Mouse (Mus musculus) intestine, embryonic 14.5 days (tissue): ENCODE results near the gene Fzd2. TPM values are rescaled to one million over a fixed set of nuclear protein-coding genes. Genes with fewer than 3 reads are reported as not detected.

Experiments
- ATAC-seq: fragments of 200-750 bp; cut with Nextera tagmentation; replicated peaks from 2 replicates; pipeline ENCODE4 v1.8.0; 2017; ENCODE audit warnings: low read depth, moderate number of reproducible peaks, moderate TSS enrichment, moderate library complexity; ENCODE audit not compliant: low FRiP score, low TSS enrichment
- DNase-seq: peaks from one replicate; pipeline ENCODE4 v3.0.0-alpha.2; 2018; ENCODE audit warnings: low spot score
- H3K27ac ChIP-seq: fragments of 300-500 bp; sonication (generic); 2 replicates; pipeline ENCODE4 v1.5.1; 2014; ENCODE audit warnings: low read depth, mild to moderate bottlenecking, control low read depth
- H3K27me3 ChIP-seq: fragments of 300-500 bp; sonication (generic); replicated peaks from 2 replicates; pipeline ENCODE4 v1.6.1; 2014; ENCODE audit warnings: low read length, control low read depth; ENCODE audit not compliant: control insufficient read depth, insufficient read depth
- H3K36me3 ChIP-seq: fragments of 300-500 bp; sonication (generic); 2 replicates; pipeline ENCODE4 v1.6.1; 2014; ENCODE audit warnings: low read length, control low read depth; ENCODE audit not compliant: control insufficient read depth, insufficient read depth
- H3K4me1 ChIP-seq: fragments of 300-500 bp; sonication (generic); replicated peaks from 2 replicates; pipeline ENCODE4 v1.6.1; 2014; ENCODE audit warnings: low read length, control low read depth, mixed read lengths; ENCODE audit not compliant: control insufficient read depth, insufficient read depth
- H3K4me2 ChIP-seq: fragments of 300-500 bp; sonication (generic); 2 replicates; pipeline ENCODE4 v1.6.1; 2014; ENCODE audit warnings: low read length
- H3K4me3 ChIP-seq: fragments of 300-500 bp; sonication (generic); 2 replicates; pipeline ENCODE4 v1.5.1; 2014; ENCODE audit warnings: low read depth, low read length, control low read depth, mixed read lengths
- H3K9ac ChIP-seq: fragments of 300-500 bp; sonication (generic); 2 replicates; pipeline ENCODE4 v1.6.1; 2014; ENCODE audit warnings: mild to moderate bottlenecking, low read length
- H3K9me3 ChIP-seq: fragments of 300-500 bp; sonication (generic); 2 replicates; pipeline ENCODE4 v1.6.1; 2016; ENCODE audit warnings: low read length, control low read depth; ENCODE audit not compliant: control insufficient read depth
- WGBS: fragments of 180-500 bp; shearing (Covaris S2); extraction: QIAGEN DNeasy Blood & Tissue Kit; methylation state at CpG from one replicate; pipeline ENCODE4 v1.1.7; 2014; 5-methylcytosine and 5-hydroxymethylcytosine counted together
- polyA plus RNA-seq: library from polyadenylated mRNA; unstranded; fragments of >200 nt; fragmentation: Nextera tagmentation; extraction: Ambion mirVana; gene quantifications from 2 replicates; pipeline ENCODE4 v1.2.1, GENCODE M21; 2014

Gene Fzd2
- polyA plus RNA-seq, 1 experiment from 2014 or later, result 20.4 TPM

DNA sequence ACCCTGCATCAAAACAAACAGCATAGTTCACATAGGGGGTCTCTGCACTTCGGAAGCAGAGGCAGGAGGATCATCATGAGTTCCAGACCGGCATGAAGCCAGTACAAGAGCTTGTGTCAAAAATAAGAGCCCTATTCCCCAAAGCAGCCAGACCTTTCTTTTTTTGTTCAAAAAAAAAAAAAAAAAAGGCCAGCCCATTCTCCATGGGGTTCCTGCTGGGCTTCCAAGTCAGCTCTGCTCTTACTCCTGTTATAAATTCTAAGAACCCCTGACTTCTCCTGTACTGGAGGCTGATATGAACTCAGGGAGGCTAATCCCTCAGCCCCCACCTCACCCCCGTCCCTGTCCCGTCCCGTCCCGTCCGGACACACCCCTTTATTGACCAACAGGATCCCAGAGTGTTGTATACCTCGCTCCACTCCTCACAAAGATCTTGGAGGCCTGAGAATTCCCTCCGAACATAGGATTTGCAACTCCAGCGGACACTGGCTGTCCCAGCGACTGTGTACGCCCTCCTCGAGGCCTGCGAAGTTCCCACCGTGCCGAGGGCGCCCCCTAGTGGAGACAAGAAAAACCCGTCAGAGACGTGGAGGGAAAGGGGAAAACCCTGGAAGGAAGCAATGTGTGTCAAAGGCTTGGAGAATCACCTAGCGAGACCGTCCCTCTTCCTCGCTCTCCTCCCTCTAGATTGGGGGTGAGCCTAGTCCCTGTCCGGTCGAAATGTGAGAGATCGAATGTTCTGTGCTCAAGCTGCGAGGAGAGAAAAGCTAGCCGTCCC lies 25.7 kb upstream of the Fzd2 start:
- ATAC-seq, result peak; percentile 51
- Histone ChIP-seq H3K36me3 (no peaks in the 10 kb centered on the region), H3K4me1 (peaks cover 30% of the 10 kb centered on the region), H3K4me2 (peak overlapping the region; percentile 57), H3K9ac (peak overlapping the region; percentile 71), H3K27ac (peak overlapping the region; percentile 97), H3K9me3 (no peaks in the 10 kb centered on the region), H3K27me3 (no peaks in the 10 kb centered on the region), H3K4me3 (peak overlapping the region; percentile 39)
- peak; percentile 96 for DNase-seq
- WGBS, result 8% methylated on average over 27 of the region's 27 CpGs

DNA sequence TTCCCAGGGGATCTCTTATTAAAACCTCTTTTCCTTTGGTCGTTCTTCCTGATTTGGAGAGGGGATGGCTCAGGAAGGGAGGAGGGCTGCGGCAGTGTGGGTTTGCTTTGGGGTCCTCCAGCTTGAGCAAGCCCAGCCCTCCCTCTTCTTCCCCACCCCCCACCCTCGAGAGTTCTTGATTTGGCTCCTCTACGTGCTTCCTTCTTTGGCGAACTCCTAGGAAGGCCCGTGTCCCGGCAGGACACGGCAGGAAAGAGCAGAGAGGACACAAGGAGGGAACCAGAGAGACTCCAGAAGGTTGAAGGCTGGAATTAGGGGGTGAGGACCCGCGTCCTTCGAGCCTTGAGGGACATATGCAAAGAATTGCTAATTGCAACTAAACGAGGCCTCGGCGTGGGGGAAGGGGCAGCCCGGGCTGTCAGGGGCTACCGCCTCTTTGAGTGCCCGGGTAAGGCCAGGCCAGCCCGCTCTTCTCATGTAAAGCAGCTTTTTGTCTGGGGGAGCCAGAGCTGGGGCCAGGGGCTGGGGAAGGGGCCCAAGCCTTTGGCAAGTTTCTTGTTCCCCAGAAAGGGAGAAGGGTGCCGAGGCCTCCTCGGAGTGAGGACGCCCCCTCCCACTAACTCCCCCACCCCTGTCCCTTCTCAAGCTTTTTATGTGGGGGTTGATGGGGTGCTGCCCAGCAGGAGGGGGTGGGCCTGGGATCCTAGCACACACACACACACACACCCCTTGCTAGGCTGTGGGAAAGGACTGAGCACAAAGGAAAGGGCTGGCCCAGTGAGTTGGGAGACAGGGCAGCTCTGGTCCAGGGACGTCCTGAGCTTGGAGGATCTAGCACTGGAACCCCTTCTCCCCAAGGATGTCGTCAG lies 24.8 kb upstream of the Fzd2 start, which contains the start of gene Gm11627:
Gene Gm11627 (minus strand): TSS at position 297 of the 869 bp plus-strand sequence.
- DNase-seq (peak; percentile 76), ATAC-seq (peak; percentile 70)
- H3K4me3 ChIP-seq, result peak within 1 kb of the TSS; percentile 39
- H3K36me3 ChIP-seq, result no peaks in the 10 kb centered on the region
- H3K9ac ChIP-seq, result peak within 1 kb of the TSS; percentile 71
- H3K27me3 ChIP-seq, result no peaks in the 10 kb centered on the region
- 13% methylated on average over 22 of the region's 23 CpGs for WGBS
- no peaks in the 10 kb centered on the region for H3K9me3 ChIP-seq
- peaks cover 30% of the 10 kb centered on the region for H3K4me1 ChIP-seq
- H3K27ac ChIP-seq, result peak within 1 kb of the TSS; percentile 97
- H3K4me2 ChIP-seq, result peak within 1 kb of the TSS; percentile 57

DNA sequence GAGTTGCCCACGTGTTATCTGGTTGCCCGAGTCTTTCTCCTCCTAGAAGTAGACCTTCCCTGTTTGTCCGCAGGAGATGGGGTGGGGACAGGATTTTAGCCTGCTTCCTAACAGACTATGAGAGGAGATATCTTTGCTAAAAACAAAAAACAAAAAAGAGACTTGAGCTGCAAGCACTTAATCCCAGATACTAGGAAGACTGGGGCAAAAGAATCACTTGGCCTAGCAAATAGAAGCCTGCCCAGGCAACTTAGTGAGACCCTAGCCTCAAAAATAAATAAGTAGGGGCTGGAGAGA lies 24.2 kb upstream of the Fzd2 start:
- H3K4me1 ChIP-seq, result peaks cover 30% of the 10 kb centered on the region
- H3K4me3 ChIP-seq, result peak overlapping the region; percentile 39
- H3K27me3 ChIP-seq, result no peaks in the 10 kb centered on the region
- no peak for ATAC-seq
- DNase-seq, result no peak
- H3K9ac ChIP-seq, result peak overlapping the region; percentile 71
- H3K4me2 ChIP-seq, result peak overlapping the region; percentile 57
- peak overlapping the region; percentile 97 for H3K27ac ChIP-seq
- H3K9me3 ChIP-seq, result no peaks in the 10 kb centered on the region
- no peaks in the 10 kb centered on the region for H3K36me3 ChIP-seq
- WGBS, result 43% methylated on average over 3 of the region's 3 CpGs

DNA sequence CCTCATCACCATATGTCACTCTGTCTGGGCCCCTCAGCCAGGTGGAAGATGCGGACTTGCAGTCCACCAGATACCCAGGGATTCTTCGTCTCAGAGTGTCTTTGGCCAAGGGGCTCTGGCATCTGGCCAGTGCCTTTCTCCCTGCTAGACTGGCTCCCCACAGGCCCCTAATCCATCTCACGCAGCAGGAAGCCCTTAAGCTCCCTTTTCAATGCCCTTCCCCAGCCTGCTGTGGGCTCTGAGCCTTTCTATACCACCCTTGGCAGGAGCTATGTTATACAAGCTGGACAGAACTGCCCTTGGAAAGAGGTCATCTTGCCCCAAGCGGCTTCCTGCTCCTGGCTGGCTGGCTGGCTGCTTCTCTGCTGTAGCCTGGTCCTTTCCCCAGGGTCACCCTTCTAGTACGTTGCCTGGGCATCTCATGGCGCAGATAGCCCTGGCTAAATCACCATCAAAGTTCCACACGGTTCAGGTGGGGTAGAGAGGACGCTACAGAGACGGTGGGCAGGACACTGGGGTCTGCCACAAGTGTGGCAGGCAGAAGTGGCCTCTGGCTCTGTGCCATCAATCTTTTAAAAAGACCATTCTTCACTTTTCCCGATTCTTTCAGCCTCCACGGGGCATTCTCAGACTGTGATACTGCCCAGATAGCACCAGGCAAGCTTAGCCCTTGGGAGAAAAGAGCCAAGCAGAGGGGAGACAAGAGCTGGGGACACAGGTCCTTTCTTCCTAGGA lies 22.7 kb upstream of the Fzd2 start:
- H3K9me3 ChIP-seq, result 0 out of 2 replicates have a peak, but pooled peaks cover under 1% of the 10 kb centered on the region
- no peak overlapping the region for H3K9ac ChIP-seq
- H3K4me2 ChIP-seq, result no peak overlapping the region
- ATAC-seq, result no peak
- H3K4me1 ChIP-seq, result peaks cover 30% of the 10 kb centered on the region
- WGBS, result 32% methylated on average over 11 of the region's 11 CpGs
- no peak overlapping the region for H3K4me3 ChIP-seq
- H3K36me3 ChIP-seq, result no peaks in the 10 kb centered on the region
- no peak for DNase-seq
- H3K27ac ChIP-seq, result peak overlapping the region; percentile 55; the same call in 1 of the 2 replicates
- H3K27me3 ChIP-seq, result no peaks in the 10 kb centered on the region

DNA sequence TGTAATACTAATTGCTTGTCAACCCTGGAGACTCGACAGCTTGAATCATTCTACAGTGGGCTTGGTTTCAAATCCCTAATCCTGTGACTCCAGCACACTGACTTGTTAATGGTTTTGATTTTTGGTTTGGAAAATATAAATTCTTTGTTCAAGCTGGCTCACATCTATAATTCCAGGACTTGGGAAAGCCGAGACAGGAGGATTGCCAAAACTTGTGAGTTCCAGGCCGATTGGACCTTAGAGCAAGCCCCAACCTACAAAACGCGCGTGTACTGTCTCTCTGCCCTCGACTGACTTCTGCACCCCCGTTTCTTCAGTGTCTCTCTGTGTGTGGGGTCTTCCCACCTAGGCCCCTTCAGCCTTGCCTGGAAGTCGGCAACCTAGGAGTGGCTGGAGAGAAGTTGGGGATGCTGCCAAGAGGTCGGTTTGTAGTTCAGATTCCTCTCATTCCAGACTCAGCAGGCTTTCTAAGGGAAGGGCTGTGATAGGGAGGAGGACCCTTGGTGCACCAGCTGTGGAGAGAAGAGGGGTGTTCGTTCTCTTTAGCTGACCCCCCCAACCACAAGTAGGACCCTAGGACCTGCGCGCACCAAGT lies 22.1 kb upstream of the Fzd2 start:
- DNase-seq, result peak; percentile 59
- H3K9ac ChIP-seq, result no peak overlapping the region
- ATAC-seq, result no peak; the same call in 1 of the 2 replicates
- H3K4me1 ChIP-seq, result peaks cover 30% of the 10 kb centered on the region
- no peak overlapping the region for H3K4me2 ChIP-seq
- 25% methylated on average over 13 of the region's 13 CpGs for WGBS
- 0 out of 2 replicates have a peak, but pooled peaks cover 2% of the 10 kb centered on the region for H3K9me3 ChIP-seq
- peak overlapping the region; percentile 55; the same call in 1 of the 2 replicates for H3K27ac ChIP-seq
- no peak overlapping the region for H3K4me3 ChIP-seq
- no peaks in the 10 kb centered on the region for H3K27me3 ChIP-seq
- H3K36me3 ChIP-seq, result no peaks in the 10 kb centered on the region

DNA sequence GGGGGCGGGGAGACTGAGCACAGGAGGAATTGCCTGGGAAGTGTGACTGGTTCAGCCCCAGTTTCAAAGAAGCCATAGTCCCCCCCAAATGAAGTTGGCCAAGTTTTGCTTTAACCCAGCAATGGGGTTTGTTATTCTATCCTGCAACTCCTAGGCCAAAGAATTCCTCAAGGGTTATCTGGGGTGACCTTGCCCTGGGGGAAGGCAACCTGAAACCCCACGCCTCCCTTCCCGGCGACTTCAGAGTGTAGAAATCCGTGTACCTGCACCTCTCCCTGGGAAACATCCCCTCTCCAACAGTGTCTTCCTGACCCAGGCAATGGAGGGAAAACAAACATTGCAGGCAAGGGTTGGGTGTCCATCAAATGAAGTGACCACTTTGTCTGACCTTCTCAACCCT lies 21.5 kb upstream of the Fzd2 start:
- no peak for ATAC-seq
- Histone ChIP-seq H3K9ac (no peak overlapping the region), H3K36me3 (no peaks in the 10 kb centered on the region), H3K27me3 (no peaks in the 10 kb centered on the region), H3K9me3 (0 out of 2 replicates have a peak, but pooled peaks cover 2% of the 10 kb centered on the region), H3K4me1 (peaks cover 30% of the 10 kb centered on the region), H3K27ac (peak overlapping the region; percentile 55), H3K4me2 (no peak overlapping the region), H3K4me3 (no peak overlapping the region)
- DNase-seq, result no peak
- WGBS, result 22% methylated on average over 5 of the region's 5 CpGs

DNA sequence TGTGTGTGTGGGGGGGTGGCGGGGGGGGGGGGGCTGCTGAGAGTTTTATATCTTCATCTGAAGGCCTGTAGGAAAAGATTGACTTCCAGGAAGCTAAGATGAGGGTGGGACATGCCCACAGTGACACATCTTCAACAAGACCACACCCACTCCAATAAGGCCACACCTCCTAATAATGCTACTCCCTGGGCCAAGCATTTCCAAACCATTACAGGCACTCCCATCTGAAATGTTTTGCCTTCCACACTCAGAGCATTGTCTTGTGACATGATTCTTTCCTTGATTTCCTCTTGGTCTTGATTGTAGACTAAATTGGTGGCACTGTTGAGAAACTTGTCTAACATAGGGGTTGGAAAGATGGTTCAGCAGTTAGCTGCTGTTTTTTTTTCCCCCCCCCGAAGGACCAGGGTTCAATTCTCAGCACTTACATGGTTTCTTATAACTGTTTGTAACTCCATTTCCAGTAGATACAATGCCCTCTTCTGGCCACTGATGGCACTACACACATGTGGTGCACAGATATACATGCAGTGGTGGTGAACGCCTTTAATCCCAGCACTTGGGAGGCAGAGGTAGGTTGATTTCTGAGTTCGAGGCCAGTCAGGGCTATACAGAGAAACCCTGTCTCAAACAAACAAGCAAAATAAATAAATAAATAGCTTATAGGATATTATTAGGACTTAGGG lies 17.6 kb upstream of the Fzd2 start:
- DNase-seq (no peak), ATAC-seq (no peak)
- H3K4me3 ChIP-seq, result no peak overlapping the region
- H3K4me2 ChIP-seq, result no peak overlapping the region
- H3K27ac ChIP-seq, result no peak overlapping the region
- no peaks in the 10 kb centered on the region for H3K27me3 ChIP-seq
- H3K9ac ChIP-seq, result no peak overlapping the region
- H3K9me3 ChIP-seq, result 0 out of 2 replicates have a peak, but pooled peaks cover 2% of the 10 kb centered on the region
- H3K36me3 ChIP-seq, result no peaks in the 10 kb centered on the region
- WGBS, result 92% methylated on average over 4 of the region's 4 CpGs
- H3K4me1 ChIP-seq, result peaks cover 14% of the 10 kb centered on the region
